Mouse (Mus musculus) thymus, adult 2 months (tissue): Measurements from ENCODE around the gene Disc1.

Experiments used
- CTCF ChIP-seq: fragments of 200-500 bp; IDR thresholded peaks from 2 replicates; pipeline ENCODE4 v1.5.1; 2012; ENCODE audit warnings: mild to moderate bottlenecking, control low read depth, low read length, moderate library complexity, borderline replicate concordance; ENCODE audit not compliant: control insufficient read depth, poor library complexity, insufficient read depth; ENCODE audit errors: extremely low read depth
- POLR2A ChIP-seq: fragments of 200-500 bp; IDR thresholded peaks from 2 replicates; pipeline ENCODE4 v1.6.1; 2012; ENCODE audit warnings: mild to moderate bottlenecking, low read length, control low read depth, moderate library complexity; ENCODE audit not compliant: control insufficient read depth, poor library complexity, insufficient read depth; ENCODE audit errors: extremely low read depth

DNA sequence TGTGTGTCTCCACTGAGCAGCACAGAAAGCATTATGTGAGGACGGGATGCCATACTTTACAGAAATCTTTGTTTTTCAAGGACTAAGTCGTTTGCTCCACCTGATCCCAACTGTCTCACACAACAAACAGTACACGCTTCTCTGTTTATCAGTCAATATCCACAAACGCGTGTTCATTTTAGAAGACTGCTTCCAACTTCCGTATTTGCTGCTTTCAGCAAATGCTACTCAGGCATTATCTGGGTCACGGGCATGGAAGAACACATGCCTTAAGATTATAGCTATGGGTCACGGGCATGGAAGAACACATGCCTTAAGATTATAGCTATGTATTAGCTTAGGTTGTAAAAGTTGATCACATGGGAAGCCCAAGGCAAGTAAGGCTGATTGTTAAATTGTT lies 6.9 kb downstream of the Disc1 start:
- TF ChIP-seq CTCF (no peak), POLR2A (no peak)
